Mouse (Mus musculus): Measurements from ENCODE around the gene Slc25a44. TPM values are rescaled to one million over a fixed set of nuclear protein-coding genes. Genes with fewer than 3 reads are reported as not detected.
A peak's percentile ranks its signal among the peaks of the same experiment; 100 is the strongest.
"Not testable (repeated sequence)": the region's sequence is repeated elsewhere in the genome, so short reads cannot be mapped to it uniquely, and the experiment has no call there.

The Slc25a44 gene
- polyA plus RNA-seq, 1 experiment from 2014 or later: 21.7 TPM

DNA sequence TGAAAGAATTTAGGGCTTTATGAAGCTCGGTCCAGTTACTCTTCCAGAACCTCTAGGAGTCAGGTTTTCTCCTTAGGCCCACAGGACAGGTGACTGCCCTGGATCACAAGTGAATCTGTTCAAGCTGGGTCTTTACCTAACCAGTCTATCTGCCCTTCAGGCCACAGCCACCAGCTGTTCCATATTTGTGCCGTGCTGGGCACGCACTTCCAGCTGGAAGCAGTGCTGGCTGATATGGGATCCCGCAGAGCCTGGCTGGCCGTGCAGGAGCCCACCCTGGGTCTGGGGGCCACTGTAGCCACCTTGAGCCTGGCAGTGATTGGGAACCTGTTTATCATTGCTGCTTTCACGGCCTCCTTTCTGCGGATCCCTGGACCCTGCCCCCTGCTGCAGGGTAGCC, 48.3 kb downstream of the Slc25a44 start:
- 14% methylated on average over 5 of the region's 7 CpGs for WGBS
- not testable (repeated sequence) for H3K9me3 ChIP-seq (ENCODE audit: low read length); H3K36me3 ChIP-seq (ENCODE audit: insufficient read depth, low read length); H3K9ac ChIP-seq (replicated peaks; ENCODE audit: low read length); H3K4me3 ChIP-seq (ENCODE audit: low read length); H3K27me3 ChIP-seq (ENCODE audit: insufficient read depth, low read length); H3K4me1 ChIP-seq (ENCODE audit: insufficient read depth, low read length)
- peak; percentile 46; the same call in 1 of the 2 replicates for ATAC-seq (ENCODE audit: low FRiP score, low TSS enrichment)
- H3K4me2 ChIP-seq (replicated peaks; ENCODE audit: low read depth, low read length): peak overlapping the region; percentile 41
- H3K27ac ChIP-seq (ENCODE audit: low read length): 0 out of 2 replicates have a peak overlapping the region, but pooled peaks have one; percentile 46

DNA sequence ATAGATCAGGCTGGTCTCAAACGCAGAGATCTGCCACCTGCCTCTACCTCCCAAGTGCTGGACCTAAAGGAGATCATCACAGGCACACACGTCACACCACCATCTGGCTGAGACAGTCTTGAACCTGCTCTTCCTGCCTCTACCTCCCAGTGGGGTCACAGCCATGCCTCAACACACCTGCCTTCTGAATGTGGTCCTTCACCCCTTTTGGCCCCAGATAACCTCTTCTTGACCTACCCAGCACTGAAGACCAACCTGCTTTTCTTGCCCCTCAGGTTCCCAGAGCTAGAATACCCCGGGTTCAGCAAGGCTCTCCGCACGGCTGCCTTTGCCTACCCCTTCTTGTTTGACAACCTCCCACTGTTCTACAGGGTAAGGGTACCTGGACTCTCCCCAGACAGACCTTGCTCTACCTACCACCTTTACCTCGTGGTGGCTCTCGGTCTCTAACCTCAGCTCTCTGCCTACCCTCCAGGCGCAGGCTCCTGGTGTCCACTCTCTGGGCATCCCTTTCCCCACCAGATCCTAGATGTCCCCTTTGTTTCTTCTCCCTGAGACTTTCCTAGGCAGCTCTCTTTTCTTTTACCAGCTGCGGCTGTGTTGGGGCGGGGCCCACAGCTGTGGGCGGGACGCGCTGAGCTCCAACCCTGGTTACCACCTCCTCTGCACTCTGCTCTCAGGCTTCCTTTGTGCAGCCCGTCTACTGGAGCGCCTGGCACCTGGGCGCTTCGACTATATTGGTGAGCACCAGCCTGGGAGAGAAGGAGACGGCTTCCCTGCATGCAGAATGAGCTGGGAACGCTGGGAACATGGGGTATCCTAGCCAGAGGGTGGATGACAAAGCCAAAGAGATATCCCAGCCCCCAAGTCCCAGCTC, 49.0 kb downstream of the Slc25a44 start:
- H3K36me3 ChIP-seq (ENCODE audit: insufficient read depth, low read length); H3K4me1 ChIP-seq (ENCODE audit: insufficient read depth, low read length); H3K27me3 ChIP-seq (ENCODE audit: insufficient read depth, low read length); H3K9me3 ChIP-seq (ENCODE audit: low read length): not testable (repeated sequence)
- 9% methylated on average over 16 of the region's 19 CpGs for WGBS
- peak overlapping the region; percentile 41 for H3K4me2 ChIP-seq (replicated peaks; ENCODE audit: low read depth, low read length)
- peak overlapping the region; percentile 20; the same call in 1 of the 2 replicates for H3K4me3 ChIP-seq (ENCODE audit: low read length)
- H3K27ac ChIP-seq (ENCODE audit: low read length): peak overlapping the region; percentile 65
- ATAC-seq (ENCODE audit: low FRiP score, low TSS enrichment): peak; percentile 94
- H3K9ac ChIP-seq (replicated peaks; ENCODE audit: low read length): peak overlapping the region; percentile 51

GRCm38 (mm10) chr3:88372643-88373042, 52.3 kb downstream of the Slc25a44 start, which contains the start of gene Bglap3:
TSS of gene Bglap3 (minus strand) at chr3:88372743.
- H3K4me2 ChIP-seq (replicated peaks; ENCODE audit: low read depth, low read length); ATAC-seq (ENCODE audit: low FRiP score, low TSS enrichment): not testable (repeated sequence)
- WGBS: 92% methylated on average over 9 of the region's 9 CpGs

GRCm38 (mm10) chr3:88368511-88368910, 56.4 kb downstream of the Slc25a44 start:
- H3K9ac ChIP-seq (replicated peaks; ENCODE audit: low read length); H3K27ac ChIP-seq (ENCODE audit: low read length); H3K27me3 ChIP-seq (ENCODE audit: insufficient read depth, low read length); H3K9me3 ChIP-seq (ENCODE audit: low read length); H3K4me2 ChIP-seq (replicated peaks; ENCODE audit: low read depth, low read length); H3K36me3 ChIP-seq (ENCODE audit: insufficient read depth, low read length); ATAC-seq (ENCODE audit: low FRiP score, low TSS enrichment); H3K4me3 ChIP-seq (ENCODE audit: low read length): not testable (repeated sequence)
- WGBS: 76% methylated on average over 7 of the region's 7 CpGs
- peaks cover 10% of the 10 kb centered on the region; the same call in 1 of the 2 replicates for H3K4me1 ChIP-seq (ENCODE audit: insufficient read depth, low read length)

More at GRCm38 (mm10) chr3:88372643-88373042, 52.3 kb downstream of the Slc25a44 start, which contains the start of gene Bglap3:
- not testable (repeated sequence) for H3K4me3 ChIP-seq (ENCODE audit: low read length); H3K36me3 ChIP-seq (ENCODE audit: insufficient read depth, low read length); H3K9me3 ChIP-seq (ENCODE audit: low read length); H3K4me1 ChIP-seq (ENCODE audit: insufficient read depth, low read length); H3K9ac ChIP-seq (replicated peaks; ENCODE audit: low read length); H3K27me3 ChIP-seq (ENCODE audit: insufficient read depth, low read length); H3K27ac ChIP-seq (ENCODE audit: low read length)

- not testable (repeated sequence) for H3K4me2 ChIP-seq (replicated peaks; ENCODE audit: low read depth, low read length); H3K4me3 ChIP-seq (ENCODE audit: low read length); H3K9ac ChIP-seq (replicated peaks; ENCODE audit: low read length); H3K9me3 ChIP-seq (ENCODE audit: low read length); H3K36me3 ChIP-seq (ENCODE audit: insufficient read depth, low read length); H3K27me3 ChIP-seq (ENCODE audit: insufficient read depth, low read length); ATAC-seq (ENCODE audit: low FRiP score, low TSS enrichment); H3K27ac ChIP-seq (ENCODE audit: low read length)
- peaks cover 10% of the 10 kb centered on the region; the same call in 1 of the 2 replicates for H3K4me1 ChIP-seq (ENCODE audit: insufficient read depth, low read length)
- 45% methylated on average over 3 of the region's 7 CpGs for WGBS
Observed at GRCm38 (mm10) chr3:88367517-88367916, 57.4 kb downstream of the Slc25a44 start.

- Histone ChIP-seq H3K4me1 (ENCODE audit: insufficient read depth, low read length) (peaks cover 10% of the 10 kb centered on the region; the same call in 1 of the 2 replicates), H3K4me3 (ENCODE audit: low read length) (0 out of 2 replicates have a peak overlapping the region, but pooled peaks have one; percentile 21), H3K4me2 (replicated peaks; ENCODE audit: low read depth, low read length) (peak overlapping the region; percentile 44)
- H3K27me3 ChIP-seq (ENCODE audit: insufficient read depth, low read length); H3K36me3 ChIP-seq (ENCODE audit: insufficient read depth, low read length); H3K27ac ChIP-seq (ENCODE audit: low read length); H3K9ac ChIP-seq (replicated peaks; ENCODE audit: low read length); H3K9me3 ChIP-seq (ENCODE audit: low read length): not testable (repeated sequence)
- WGBS: 3% methylated on average over 16 of the region's 22 CpGs
- ATAC-seq (ENCODE audit: low FRiP score, low TSS enrichment): peak; percentile 81
Observed at GRCm38 (mm10) chr3:88366830-88367428, 58.0 kb downstream of the Slc25a44 start.

- 42% methylated on average over 34 of the region's 34 CpGs for WGBS
- Histone ChIP-seq H3K27me3 (ENCODE audit: insufficient read depth, low read length) (peaks cover 7% of the 10 kb centered on the region; the same call in 1 of the 2 replicates), H3K4me1 (ENCODE audit: insufficient read depth, low read length) (peaks cover 10% of the 10 kb centered on the region; the same call in 1 of the 2 replicates), H3K36me3 (ENCODE audit: insufficient read depth, low read length) (peaks cover 14% of the 10 kb centered on the region), H3K9me3 (ENCODE audit: low read length) (peaks cover 9% of the 10 kb centered on the region), H3K4me3 (ENCODE audit: low read length) (no peak overlapping the region), H3K9ac (replicated peaks; ENCODE audit: low read length) (no peak overlapping the region), H3K4me2 (replicated peaks; ENCODE audit: low read depth, low read length) (no peak overlapping the region), H3K27ac (ENCODE audit: low read length) (no peak overlapping the region)
- ATAC-seq (ENCODE audit: low FRiP score, low TSS enrichment): no peak
Observed at GRCm38 (mm10) chr3:88365705-88366361, 59.1 kb downstream of the Slc25a44 start.

- Histone ChIP-seq H3K4me1 (ENCODE audit: insufficient read depth, low read length) (peaks cover 10% of the 10 kb centered on the region; the same call in 1 of the 2 replicates), H3K9ac (replicated peaks; ENCODE audit: low read length) (peak within 1 kb of the TSS; percentile 23; the same call in 1 of the 2 replicates), H3K27me3 (ENCODE audit: insufficient read depth, low read length) (peaks cover 7% of the 10 kb centered on the region; the same call in 1 of the 2 replicates), H3K4me2 (replicated peaks; ENCODE audit: low read depth, low read length) (peak within 1 kb of the TSS; percentile 42), H3K9me3 (ENCODE audit: low read length) (no peaks in the 10 kb centered on the region), H3K36me3 (ENCODE audit: insufficient read depth, low read length) (peaks cover 28% of the 10 kb centered on the region), H3K27ac (ENCODE audit: low read length) (peak within 1 kb of the TSS; percentile 22; the same call in 1 of the 2 replicates), H3K4me3 (ENCODE audit: low read length) (peak within 1 kb of the TSS; percentile 30)
- ATAC-seq (ENCODE audit: low FRiP score, low TSS enrichment): peak; percentile 47
- WGBS: 2% methylated on average over 16 of the region's 16 CpGs
Observed at GRCm38 (mm10) chr3:88364337-88364736, 60.6 kb downstream of the Slc25a44 start, which contains the start of gene Paqr6. TSS of gene Paqr6 (plus strand) at chr3:88364584.

DNA sequence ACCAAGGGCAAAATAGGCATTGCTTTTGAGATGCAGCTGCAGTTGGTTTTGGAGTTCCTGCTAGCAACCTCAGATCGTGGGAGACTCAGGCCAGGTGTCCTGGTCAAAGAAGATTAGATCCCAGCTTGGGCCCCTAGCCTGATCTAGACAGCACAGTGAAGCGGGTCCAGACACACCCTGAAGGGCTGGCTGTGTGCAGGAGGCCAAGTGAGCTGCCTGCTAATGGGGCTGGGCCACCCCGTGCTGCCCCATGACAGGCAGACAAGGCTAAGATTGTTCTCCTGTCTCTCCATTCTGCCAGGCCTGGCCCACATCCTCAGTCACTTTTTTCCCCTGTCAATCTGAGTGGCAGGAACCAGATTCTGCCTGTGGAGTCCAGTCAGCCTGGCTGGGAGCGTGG, 61.2 kb downstream of the Slc25a44 start:
- Histone ChIP-seq H3K4me3 (ENCODE audit: low read length) (no peak overlapping the region), H3K9ac (replicated peaks; ENCODE audit: low read length) (no peak overlapping the region), H3K9me3 (ENCODE audit: low read length) (no peaks in the 10 kb centered on the region), H3K4me1 (ENCODE audit: insufficient read depth, low read length) (peaks cover 10% of the 10 kb centered on the region; the same call in 1 of the 2 replicates), H3K4me2 (replicated peaks; ENCODE audit: low read depth, low read length) (no peak overlapping the region), H3K27ac (ENCODE audit: low read length) (peak overlapping the region; percentile 22; the same call in 1 of the 2 replicates), H3K36me3 (ENCODE audit: insufficient read depth, low read length) (peaks cover 35% of the 10 kb centered on the region), H3K27me3 (ENCODE audit: insufficient read depth, low read length) (peaks cover 7% of the 10 kb centered on the region; the same call in 1 of the 2 replicates)
- WGBS: 68% methylated on average over 4 of the region's 4 CpGs
- ATAC-seq (ENCODE audit: low FRiP score, low TSS enrichment): peak; percentile 17; the same call in 1 of the 2 replicates

Measured in kidney, embryonic 16.5 days (tissue).